Comparison of ENCODE assay signal across 12 mouse cellular contexts in the genomic region with DNA sequence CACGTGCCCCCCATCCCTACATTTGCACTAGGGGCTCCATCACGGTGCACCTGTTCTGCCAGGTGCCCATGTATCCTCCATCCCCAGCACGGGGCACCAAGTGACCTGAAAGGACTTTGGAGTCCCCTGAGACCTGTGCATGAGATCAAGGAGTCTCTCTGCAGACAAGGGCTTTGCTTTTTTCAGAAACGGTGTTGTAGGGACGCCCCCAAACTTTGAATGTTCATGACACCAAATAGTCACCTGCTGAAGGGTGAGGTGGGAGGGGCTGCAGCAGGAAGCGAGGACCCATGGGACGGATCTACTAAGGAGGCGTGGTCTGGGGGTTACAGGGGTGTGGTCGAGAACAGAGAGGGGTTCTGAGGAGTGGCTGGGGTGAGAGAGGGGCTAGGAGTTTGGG. TPM values are rescaled to one million over a fixed set of nuclear protein-coding genes. Genes with fewer than 3 reads are reported as not detected.
A peak's percentile ranks its signal among the peaks of the same experiment; 100 is the strongest.
DNase-seq lines count a peak whose midpoint lies in the region; ATAC-seq and TF ChIP-seq lines count a peak whose summit lies in the region.
"Had no signal": no experiment of that assay in that cellular context is flagged by ENCODE, and none has a peak within 500 bp of the region (broad histone marks: within the 10 kb centered on the region; RNA-seq: fewer than 3 reads in every experiment).

No protein-coding gene starts in this region.

- H3K4me2 ChIP-seq in kidney, postnatal 0 days (ENCODE audit: low read length), result peak overlapping the region; percentile 42
- H3K4me2 ChIP-seq in CH12.LX (ENCODE audit: insufficient read depth, low read depth, poor library complexity, severe bottlenecking), result no peak overlapping the region
- peak overlapping the region; percentile 43; the same call in 1 of the 2 replicates for H3K4me2 ChIP-seq in midbrain, embryonic 11.5 days

- H3K36me3 ChIP-seq in kidney, postnatal 0 days (ENCODE audit: insufficient read depth, low read length), result no peaks in the 10 kb centered on the region
- no peaks in the 10 kb centered on the region for H3K36me3 ChIP-seq in kidney, adult 2 months (ENCODE audit: control insufficient read depth, insufficient read depth, low read length)
- no peaks in the 10 kb centered on the region for H3K36me3 ChIP-seq in CH12.LX (replicated peaks in 1 of 2; ENCODE audit: control insufficient read depth in 1 of 2, insufficient read depth in 1 of 2, low read length in 1 of 2)
- H3K36me3 ChIP-seq in hindbrain, embryonic 10.5 days, result no peaks in the 10 kb centered on the region
- no peaks in the 10 kb centered on the region for H3K36me3 ChIP-seq in midbrain, embryonic 11.5 days (ENCODE audit: control insufficient read depth, insufficient read depth, low read length)

- dilution Hi-C loops in CH12.LX (cut with MboI; ENCODE audit: extremely low pct_ligation_motif_present, extremely low pct_unique_long_range_greater_than_20kb, low sequenced_read_pairs), result no loop called here

- H3K79me2 ChIP-seq in CH12.LX (replicated peaks; ENCODE audit: control insufficient read depth, extremely low read depth, insufficient read depth, poor library complexity, severe bottlenecking), result no peaks in the 10 kb centered on the region

- no peak for TF ChIP-seq CTCF in kidney, postnatal 0 days (IDR thresholded peaks at IDR 0.05; ENCODE audit: low read depth)
- TF ChIP-seq CTCF in kidney, adult 2 months (conservative IDR thresholded peaks at IDR 0.05; ENCODE audit: insufficient read depth, insufficient read length, low read depth, low read length), result no peak
- TF ChIP-seq CTCF in CH12.LX (conservative IDR thresholded peaks at IDR 0.05 in 1 of 2, IDR thresholded peaks at IDR 0.05 in 1 of 2; ENCODE audit: low read depth in 2 of 2, low read length in 2 of 2), result no peak

- H3K9ac ChIP-seq in kidney, postnatal 0 days (ENCODE audit: low read depth, low read length), result 0 out of 2 replicates have a peak overlapping the region, but pooled peaks have one; percentile 27
- no peak overlapping the region for H3K9ac ChIP-seq in CH12.LX (ENCODE audit: insufficient read depth, low read depth)
- no peak overlapping the region for H3K9ac ChIP-seq in midbrain, embryonic 11.5 days (ENCODE audit: low read length)

- no peak for TF ChIP-seq POLR2A in kidney, adult 2 months (IDR thresholded peaks at IDR 0.05; ENCODE audit: low read depth, low read length)
- TF ChIP-seq POLR2A in CH12.LX (IDR thresholded peaks at IDR 0.05; ENCODE audit: low read depth, low read length), result no peak

- in situ Hi-C loops in CH12.LX (cut with MboI; ENCODE audit: low pct_ligation_motif_present, low pct_unique_long_range_greater_than_20kb, low sequenced_read_pairs), result no loop called here

- peaks cover 28% of the 10 kb centered on the region for H3K27me3 ChIP-seq in kidney, postnatal 0 days (ENCODE audit: insufficient read depth, low read length)
- no peaks in the 10 kb centered on the region for H3K27me3 ChIP-seq in kidney, adult 2 months (replicated peaks; ENCODE audit: control insufficient read depth, insufficient read depth, low read length)
- peaks cover 95% of the 10 kb centered on the region for H3K27me3 ChIP-seq in CH12.LX (replicated peaks)
- peaks cover 85% of the 10 kb centered on the region for H3K27me3 ChIP-seq in hindbrain, embryonic 10.5 days (ENCODE audit: insufficient read depth, poor library complexity, severe bottlenecking)
- H3K27me3 ChIP-seq in midbrain, embryonic 11.5 days (ENCODE audit: control insufficient read depth, insufficient read depth, low read length), result peaks cover 22% of the 10 kb centered on the region

- 0 out of 2 replicates have a peak overlapping the region, but pooled peaks have one; percentile 7 for H3K4me3 ChIP-seq in kidney, postnatal 0 days (replicated peaks; ENCODE audit: low read depth, low read length)
- H3K4me3 ChIP-seq in kidney, adult 2 months (ENCODE audit: insufficient read depth, low read depth, low read length), result no peak overlapping the region
- H3K4me3 ChIP-seq in CH12.LX (replicated peaks in 1 of 3; ENCODE audit: low read depth in 2 of 3, low read length in 2 of 3, poor library complexity in 1 of 3), result no peak overlapping the region
- peak overlapping the region; percentile 44 for H3K4me3 ChIP-seq in hindbrain, embryonic 10.5 days
- no peak overlapping the region for H3K4me3 ChIP-seq in midbrain, embryonic 11.5 days (ENCODE audit: low read depth, low read length)
- H3K4me3 ChIP-seq: myocyte had no signal

- no peaks in the 10 kb centered on the region for H3K9me3 ChIP-seq in kidney, postnatal 0 days (replicated peaks; ENCODE audit: low read length)
- no peaks in the 10 kb centered on the region for H3K9me3 ChIP-seq in CH12.LX (replicated peaks; ENCODE audit: low read length)
- no peaks in the 10 kb centered on the region for H3K9me3 ChIP-seq in hindbrain, embryonic 10.5 days
- no peaks in the 10 kb centered on the region for H3K9me3 ChIP-seq in midbrain, embryonic 11.5 days (ENCODE audit: control insufficient read depth, low read length)

- TF ChIP-seq RAD21 in CH12.LX (IDR thresholded peaks at IDR 0.05; ENCODE audit: low read depth, low read length), result no peak

- no peak for DNase-seq in kidney, postnatal 0 days (ENCODE audit: low spot score)
- no peak for DNase-seq in kidney, adult 2 months
- peak; percentile 75 for DNase-seq in CH12.LX (ENCODE audit: extremely low read depth)
- DNase-seq in hindbrain, embryonic 10.5 days (ENCODE audit: low spot score), result no peak
- no peak for DNase-seq in midbrain, embryonic 11.5 days (ENCODE audit: low spot score, missing footprints)
- no peak for DNase-seq in urinary bladder, adult 2 months (ENCODE audit: low spot score)
- no peak for DNase-seq in adrenal gland, postnatal 10 days
- DNase-seq in spleen, postnatal 14 days (ENCODE audit: low spot score in 2 of 2), result no peak
- DNase-seq: adrenal gland, adult 8-10 months; cerebellum, postnatal 25 days had no signal

- TF ChIP-seq EP300 in CH12.LX (IDR thresholded peaks at IDR 0.05; ENCODE audit: low read length), result peak; percentile 42; the same call in 1 of the 2 replicates

- H3K27ac ChIP-seq in kidney, postnatal 0 days, result no peak overlapping the region
- no peak overlapping the region for H3K27ac ChIP-seq in kidney, adult 2 months (ENCODE audit: insufficient read depth, low read depth, low read length)
- H3K27ac ChIP-seq in CH12.LX (ENCODE audit: insufficient read depth, low read depth), result no peak overlapping the region
- H3K27ac ChIP-seq in hindbrain, embryonic 10.5 days, result peak overlapping the region; percentile 37; the same call in 1 of the 2 replicates
- no peak overlapping the region for H3K27ac ChIP-seq in midbrain, embryonic 11.5 days (ENCODE audit: low read depth, low read length)

- ATAC-seq in kidney, postnatal 0 days (replicated peaks; ENCODE audit: low FRiP score, low read depth), result no peak
- peak; percentile 20; the same call in 1 of the 2 replicates for ATAC-seq in midbrain, embryonic 11.5 days (ENCODE audit: low FRiP score)

- 23% methylated on average over 9 of the region's 9 CpGs for WGBS in kidney, postnatal 0 days
- WGBS in kidney, adult 2 months, result 30% methylated on average over 9 of the region's 9 CpGs
- WGBS in hindbrain, embryonic 10.5 days, result 24% methylated on average over 9 of the region's 9 CpGs
- WGBS in midbrain, embryonic 11.5 days, result 17% methylated on average over 9 of the region's 9 CpGs

- H3K4me1 ChIP-seq in kidney, postnatal 0 days (replicated peaks; ENCODE audit: insufficient read depth, low read length), result no peaks in the 10 kb centered on the region
- no peaks in the 10 kb centered on the region for H3K4me1 ChIP-seq in kidney, adult 2 months (ENCODE audit: control insufficient read depth, insufficient read depth, low read length)
- peaks cover 27 to 72% of the 10 kb centered on the region in 2 experiments for H3K4me1 ChIP-seq in CH12.LX (ENCODE audit: control insufficient read depth in 1 of 2, insufficient read depth in 2 of 2)
- peaks cover 38% of the 10 kb centered on the region for H3K4me1 ChIP-seq in hindbrain, embryonic 10.5 days (replicated peaks)
- peaks cover 7% of the 10 kb centered on the region for H3K4me1 ChIP-seq in midbrain, embryonic 11.5 days (ENCODE audit: control insufficient read depth, insufficient read depth, low read length)

RNA-seq across cellular contexts. Expression of a gene that starts 8.1 kb away (rescaled TPM):
- 0.87 and 1.2 TPM in 2 replicates for polyA plus RNA-seq in kidney, postnatal 0 days (2015; fragmentation: Nextera tagmentation; extraction: Ambion mirVana)
- polyA plus RNA-seq in kidney, adult 2 months (2012; rRNA removed), result 3.8 and 4.1 TPM in 2 replicates
- 1.5 and 2.2 TPM in 2 replicates for total RNA-seq in CH12.LX (2012; rRNA removed)
- total RNA-seq in CH12.LX (2014; rRNA removed), result 0.71 and 0.78 TPM in 2 replicates
- 1.3 TPM in 2 replicates for polyA plus RNA-seq in CH12.LX (2012; ENCODE audit: insufficient read length, low read depth)
- polyA plus RNA-seq in hindbrain, embryonic 10.5 days (2016; fragmentation: Nextera tagmentation; extraction: Ambion mirVana), result 2.3 and 3.8 TPM in 2 replicates
- 1.9 TPM in 2 replicates for polyA plus RNA-seq in midbrain, embryonic 11.5 days (2014; fragmentation: Nextera tagmentation; extraction: Ambion mirVana)
- polyA plus RNA-seq in urinary bladder, adult 2 months (2012; rRNA removed), result 3.3 and 4.4 TPM in 2 replicates
- total RNA-seq in adrenal gland, postnatal 10 days (2021), result 10 to 100 TPM; 13.3 to 14.9 TPM

RNA-seq across cellular contexts. Expression of a gene that starts 14.0 kb away (rescaled TPM):
- 7.4 and 7.8 TPM in 2 replicates for polyA plus RNA-seq in kidney, postnatal 0 days (2015; fragmentation: Nextera tagmentation; extraction: Ambion mirVana)
- 1.7 and 2.7 TPM in 2 replicates for polyA plus RNA-seq in kidney, adult 2 months (2012; rRNA removed)
- total RNA-seq in CH12.LX (2012; rRNA removed), result 1.9 and 2.4 TPM in 2 replicates
- 2.0 and 2.6 TPM in 2 replicates for total RNA-seq in CH12.LX (2014; rRNA removed)
- 1.6 and 1.9 TPM in 2 replicates for polyA plus RNA-seq in CH12.LX (2012; ENCODE audit: insufficient read length, low read depth)
- 10.4 and 11.8 TPM in 2 replicates for polyA plus RNA-seq in hindbrain, embryonic 10.5 days (2016; fragmentation: Nextera tagmentation; extraction: Ambion mirVana)
- polyA plus RNA-seq in midbrain, embryonic 11.5 days (2014; fragmentation: Nextera tagmentation; extraction: Ambion mirVana), result 5.8 and 7.7 TPM in 2 replicates
- 1.7 and 2.0 TPM in 2 replicates for polyA plus RNA-seq in urinary bladder, adult 2 months (2012; rRNA removed)
- 10 to 100 TPM in 1 of 2 experiments, 1 to 10 TPM in 1; 9.5 to 11.0 TPM for total RNA-seq in adrenal gland, postnatal 10 days (2021)

RNA-seq across cellular contexts. Expression of a gene that starts 26.5 kb away (rescaled TPM):
- polyA plus RNA-seq in kidney, postnatal 0 days (2015; fragmentation: Nextera tagmentation; extraction: Ambion mirVana), result 1.7 and 1.9 TPM in 2 replicates
- 9.9 and 16.1 TPM in 2 replicates for polyA plus RNA-seq in kidney, adult 2 months (2012; rRNA removed)
- total RNA-seq in CH12.LX (2012; rRNA removed), result not detected in 2 replicates
- total RNA-seq in CH12.LX (2014; rRNA removed), result not detected in 2 replicates
- polyA plus RNA-seq in CH12.LX (2012; ENCODE audit: insufficient read length, low read depth), result not detected in 2 replicates
- not detected in 2 replicates for polyA plus RNA-seq in hindbrain, embryonic 10.5 days (2016; fragmentation: Nextera tagmentation; extraction: Ambion mirVana)
- polyA plus RNA-seq in midbrain, embryonic 11.5 days (2014; fragmentation: Nextera tagmentation; extraction: Ambion mirVana), result 0.15 TPM in 1 of 2 replicates, not detected in the other
- 23.4 and 23.9 TPM in 2 replicates for polyA plus RNA-seq in urinary bladder, adult 2 months (2012; rRNA removed)
- 10 to 100 TPM; 41.0 to 55.6 TPM for total RNA-seq in adrenal gland, postnatal 10 days (2021)

RNA-seq across cellular contexts. Expression of a gene that starts 30.9 kb away (rescaled TPM):
- 1.2 and 1.3 TPM in 2 replicates for polyA plus RNA-seq in kidney, postnatal 0 days (2015; fragmentation: Nextera tagmentation; extraction: Ambion mirVana)
- polyA plus RNA-seq in kidney, adult 2 months (2012; rRNA removed), result 8.4 and 10.1 TPM in 2 replicates
- total RNA-seq in CH12.LX (2012; rRNA removed) (0.04 TPM in 1 of 2 replicates, not detected in the other), CH12.LX (2014; rRNA removed) (not detected in 2 replicates)
- not detected in 2 replicates for polyA plus RNA-seq in CH12.LX (2012; ENCODE audit: insufficient read length, low read depth)
- polyA plus RNA-seq in hindbrain, embryonic 10.5 days (2016; fragmentation: Nextera tagmentation; extraction: Ambion mirVana), result 0.39 and 0.42 TPM in 2 replicates
- polyA plus RNA-seq in midbrain, embryonic 11.5 days (2014; fragmentation: Nextera tagmentation; extraction: Ambion mirVana), result 0.07 TPM in 1 of 2 replicates, not detected in the other
- polyA plus RNA-seq in urinary bladder, adult 2 months (2012; rRNA removed), result 1.4 and 1.9 TPM in 2 replicates
- total RNA-seq in adrenal gland, postnatal 10 days (2021), result 100 to 1,000 TPM; 102 to 111 TPM
- total RNA-seq: hematopoietic stem cell, adult 5-6 weeks had no signal

RNA-seq across cellular contexts. Expression of a gene that starts 35.4 kb away (rescaled TPM):
- polyA plus RNA-seq in kidney, postnatal 0 days (2015; fragmentation: Nextera tagmentation; extraction: Ambion mirVana), result 83.0 and 85.0 TPM in 2 replicates
- polyA plus RNA-seq in kidney, adult 2 months (2012; rRNA removed), result 60.6 and 71.7 TPM in 2 replicates
- total RNA-seq in CH12.LX (2012; rRNA removed) (101 and 106 TPM in 2 replicates), CH12.LX (2014; rRNA removed) (85.0 and 85.5 TPM in 2 replicates)
- 61.1 and 76.0 TPM in 2 replicates for polyA plus RNA-seq in CH12.LX (2012; ENCODE audit: insufficient read length, low read depth)
- polyA plus RNA-seq in hindbrain, embryonic 10.5 days (2016; fragmentation: Nextera tagmentation; extraction: Ambion mirVana), result 70.5 and 80.6 TPM in 2 replicates
- 52.3 and 57.7 TPM in 2 replicates for polyA plus RNA-seq in midbrain, embryonic 11.5 days (2014; fragmentation: Nextera tagmentation; extraction: Ambion mirVana)
- 42.0 and 51.0 TPM in 2 replicates for polyA plus RNA-seq in urinary bladder, adult 2 months (2012; rRNA removed)
- total RNA-seq in adrenal gland, postnatal 10 days (2021), result 10 to 100 TPM; 55.6 to 61.9 TPM

Comparison
In these comparisons a context has a peak if more than half of its experiments do, and no peak if none do; other contexts are left out.
1. H3K4me3 ChIP-seq: peak in kidney, postnatal 0 days (single experiment) and hindbrain, embryonic 10.5 days (single experiment); none in kidney, adult 2 months (single experiment), CH12.LX (0 of 3) and midbrain, embryonic 11.5 days (single experiment).